Mouse (Mus musculus) CH12.LX (cell line): ENCODE results near the gene Ctnna2. TPM values are rescaled to one million over a fixed set of nuclear protein-coding genes. Genes with fewer than 3 reads are reported as not detected.

Source experiments
- DNase-seq: peaks from one replicate; pipeline ENCODE4 v3.0.0-alpha.2; 2013; ENCODE audit errors: extremely low read depth
- H3K27ac ChIP-seq: 2 replicates; pipeline ENCODE4 v1.5.1; 2012; ENCODE audit warnings: low read depth, mild to moderate bottlenecking, control low read depth, moderate library complexity; ENCODE audit not compliant: insufficient read depth
- H3K27me3 ChIP-seq: replicated peaks from 2 replicates; pipeline ENCODE3; 2012; ENCODE audit warnings: inconsistent platforms
- H3K36me3 ChIP-seq, 2 experiments: replicated peaks in 1 of 2; 2 replicates each; pipeline versions ENCODE3 to v1.6.1; 2012; ENCODE audit warnings: inconsistent platforms in 1 of 2, low read length in 1 of 2, mild to moderate bottlenecking in 1 of 2, mixed read lengths in 1 of 2, moderate library complexity in 1 of 2; ENCODE audit not compliant: control insufficient read depth in 1 of 2, insufficient read depth in 1 of 2
- H3K4me1 ChIP-seq, 2 experiments: 2 replicates each; pipeline ENCODE4 v1.6.1; 2012; ENCODE audit warnings: inconsistent platforms in 1 of 2, moderate library complexity in 1 of 2; ENCODE audit not compliant: insufficient read depth in 2 of 2, control insufficient read depth in 1 of 2
- H3K4me2 ChIP-seq: 2 replicates; pipeline ENCODE4 v1.6.1; 2012; ENCODE audit warnings: low read depth, mild to moderate bottlenecking, control low read depth; ENCODE audit not compliant: poor library complexity, insufficient read depth, severe bottlenecking
- H3K4me3 ChIP-seq, 3 experiments: fragments of 150-350 bp in 1 of 3; sonication (generic) in 1 of 3; replicated peaks in 1 of 3; 2 replicates each; pipeline versions ENCODE3 to v1.5.1; 2011 to 2012; ENCODE audit warnings: low read depth in 2 of 3, low read length in 2 of 3, mild to moderate bottlenecking in 2 of 3, moderate library complexity in 2 of 3, control low read depth in 1 of 3, improper control_type of control experiment in 1 of 3, inconsistent platforms in 1 of 3, mixed read lengths in 1 of 3; ENCODE audit not compliant: poor library complexity in 1 of 3
- H3K79me2 ChIP-seq: replicated peaks from 2 replicates; pipeline ENCODE4 v1.6.1; 2012; ENCODE audit warnings: mild to moderate bottlenecking, moderate library complexity; ENCODE audit not compliant: control insufficient read depth, poor library complexity, insufficient read depth, severe bottlenecking; ENCODE audit errors: extremely low read depth
- H3K9ac ChIP-seq: 2 replicates; pipeline ENCODE4 v1.6.1; 2012; ENCODE audit warnings: low read depth, mild to moderate bottlenecking, control low read depth, moderate library complexity; ENCODE audit not compliant: insufficient read depth
- H3K9me3 ChIP-seq: replicated peaks from 2 replicates; pipeline ENCODE3; 2012; ENCODE audit warnings: low read length, inconsistent platforms, mixed read lengths
- CHD1 ChIP-seq: IDR thresholded peaks from 2 replicates; pipeline ENCODE4 v1.6.1; 2012; ENCODE audit warnings: low read depth, low read length, improper control_type of control experiment, inconsistent platforms
- CHD2 ChIP-seq: IDR thresholded peaks from 2 replicates; pipeline ENCODE4 v1.6.1; 2011; ENCODE audit warnings: low read length, improper control_type of control experiment
- CTCF ChIP-seq, 2 experiments: IDR thresholded peaks in 1 of 2; conservative IDR thresholded peaks in 1 of 2; 2 replicates each; pipeline ENCODE4 v1.5.1; 2011 to 2012; ENCODE audit warnings: low read depth in 2 of 2, low read length in 2 of 2, improper control_type of control experiment in 1 of 2, inconsistent platforms in 1 of 2, mild to moderate bottlenecking in 1 of 2, moderate library complexity in 1 of 2
- GABPA ChIP-seq: IDR thresholded peaks from 2 replicates; pipeline ENCODE4 v1.6.1; 2012; ENCODE audit warnings: low read depth, low read length, improper control_type of control experiment, inconsistent platforms; ENCODE audit not compliant: insufficient replicate concordance
- HCFC1 ChIP-seq: IDR thresholded peaks from 2 replicates; pipeline ENCODE4 v1.6.1; 2012; ENCODE audit warnings: low read depth, mild to moderate bottlenecking, inconsistent platforms, low read length, improper control_type of control experiment
- JUN ChIP-seq: IDR thresholded peaks from 2 replicates; pipeline ENCODE4 v1.6.1; 2011; ENCODE audit warnings: low read depth, mild to moderate bottlenecking, low read length, improper control_type of control experiment, moderate library complexity; ENCODE audit not compliant: insufficient read depth
- JUND ChIP-seq: conservative IDR thresholded peaks from 2 replicates; pipeline ENCODE4 v1.6.1; 2011; ENCODE audit warnings: low read depth, low read length, improper control_type of control experiment
- MAX ChIP-seq: IDR thresholded peaks from 2 replicates; pipeline ENCODE4 v1.6.1; 2011; ENCODE audit warnings: low read length, improper control_type of control experiment
- MEF2A ChIP-seq: IDR thresholded peaks from 2 replicates; pipeline ENCODE4 v1.6.1; 2014; ENCODE audit warnings: low read depth, mild to moderate bottlenecking, inconsistent platforms, low read length, improper control_type of control experiment, borderline replicate concordance
- MYC ChIP-seq: IDR thresholded peaks from 2 replicates; pipeline ENCODE4 v1.6.1; 2011; ENCODE audit warnings: low read depth, mild to moderate bottlenecking, improper control_type of control experiment, low read length
- NELFE ChIP-seq: IDR thresholded peaks from 2 replicates; pipeline ENCODE4 v1.6.1; 2011; ENCODE audit warnings: low read depth, low read length, improper control_type of control experiment
- NRF1 ChIP-seq: IDR thresholded peaks from 2 replicates; pipeline ENCODE4 v1.6.1; 2014; ENCODE audit warnings: low read depth, mild to moderate bottlenecking, inconsistent platforms, low read length, improper control_type of control experiment, moderate library complexity
- PAX5 ChIP-seq: IDR thresholded peaks from 2 replicates; pipeline ENCODE4 v1.6.1; 2012; ENCODE audit warnings: low read length, inconsistent platforms, mixed read lengths
- RAD21 ChIP-seq: IDR thresholded peaks from 2 replicates; pipeline ENCODE4 v1.6.1; 2011; ENCODE audit warnings: low read depth, mild to moderate bottlenecking, low read length, improper control_type of control experiment, moderate library complexity
- RCOR1 ChIP-seq: conservative IDR thresholded peaks from 2 replicates; pipeline ENCODE4 v1.6.1; 2012; ENCODE audit warnings: low read depth, mild to moderate bottlenecking, inconsistent platforms, low read length, improper control_type of control experiment
- SMC3 ChIP-seq: IDR thresholded peaks from 2 replicates; pipeline ENCODE4 v1.6.1; 2011; ENCODE audit warnings: low read depth, low read length, improper control_type of control experiment
- TBP ChIP-seq: conservative IDR thresholded peaks from 2 replicates; pipeline ENCODE4 v1.6.1; 2011; ENCODE audit warnings: low read depth, low read length, improper control_type of control experiment
- TCF12 ChIP-seq: IDR thresholded peaks from 2 replicates; pipeline ENCODE4 v1.6.1; 2014; ENCODE audit warnings: low read depth, mild to moderate bottlenecking, inconsistent platforms, low read length, improper control_type of control experiment
- USF2 ChIP-seq: conservative IDR thresholded peaks from 2 replicates; pipeline ENCODE4 v1.6.1; 2011; ENCODE audit warnings: low read depth, low read length, improper control_type of control experiment
- ZMIZ1 ChIP-seq: IDR thresholded peaks from 2 replicates; pipeline ENCODE4 v1.6.1; 2012; ENCODE audit warnings: low read depth, mild to moderate bottlenecking, inconsistent platforms, low read length, improper control_type of control experiment
- ZNF384 ChIP-seq: IDR thresholded peaks from 2 replicates; pipeline ENCODE4 v1.6.1; 2012; ENCODE audit warnings: low read depth, low read length, improper control_type of control experiment, inconsistent platforms
- dilution Hi-C: fragments of 300-500 bp; cut with MboI; formaldehyde crosslinking; loops from 2 replicates; pipeline ENCODE4 v1.14.3; 2020; ENCODE audit warnings: low sequenced_read_pairs; ENCODE audit not compliant: extremely low pct_unique_long_range_greater_than_20kb, extremely low pct_ligation_motif_present
- in situ Hi-C: fragments of 300-500 bp; cut with MboI; formaldehyde crosslinking; loops from 3 replicates; pipeline ENCODE4 v1.14.3; 2019; ENCODE audit warnings: low sequenced_read_pairs, low pct_ligation_motif_present, low pct_unique_long_range_greater_than_20kb, mixed read lengths
- polyA plus RNA-seq: library from polyadenylated mRNA; unstranded; fragments of >175 nt; gene quantifications from 2 replicates; pipeline ENCODE4 v1.2.1, GENCODE M21; 2012; ENCODE audit warnings: low read depth; ENCODE audit not compliant: insufficient read length
- total RNA-seq, 2 experiments: library from RNA; depleted of rRNA; stranded (reverse); fragments of 300-350 nt in 1 of 2; fragments of >200 nt in 1 of 2; gene quantifications; 2 replicates each; pipeline ENCODE4 v1.2.3; 2012 to 2014

Ctnna2 gene
- total and polyA plus RNA-seq, 3 experiments: not detected

GRCm38 (mm10) chr6:77324748-77325147 lies 654.8 kb downstream of the Ctnna2 start:
- no peak for DNase-seq
- dilution Hi-C loops: no loop called here
- H3K9ac ChIP-seq: no peak overlapping the region
- TF ChIP-seq TBP: no peak
- no peak for TF ChIP-seq RAD21
- TF ChIP-seq USF2: no peak
- no peak for TF ChIP-seq NELFE
- TF ChIP-seq MEF2A: no peak
- TF ChIP-seq TCF12: no peak
- no peak for TF ChIP-seq JUN
- no peak for TF ChIP-seq PAX5
- TF ChIP-seq ZNF384: no peak
- TF ChIP-seq MAX: no peak
- TF ChIP-seq SMC3: no peak
- no peak for TF ChIP-seq RCOR1
- no peak for TF ChIP-seq HCFC1
- no peak for TF ChIP-seq GABPA
- no peak for TF ChIP-seq CHD2
- TF ChIP-seq NRF1: no peak
- TF ChIP-seq CHD1: no peak
- TF ChIP-seq ZMIZ1: no peak
- TF ChIP-seq, all 38 proteins: peak for 0
- Histone ChIP-seq H3K79me2 (no peaks in the 10 kb centered on the region), H3K27ac (no peak overlapping the region), H3K4me3 (no peak overlapping the region), H3K4me1 (no peaks in the 10 kb centered on the region), H3K36me3 (no peaks in the 10 kb centered on the region), H3K4me2 (no peak overlapping the region), H3K9me3 (peaks cover 35% of the 10 kb centered on the region), H3K27me3 (no peaks in the 10 kb centered on the region)
- in situ Hi-C loops: no loop called here

GRCm38 (mm10) chr6:77324327-77324726 lies 655.2 kb downstream of the Ctnna2 start:
- dilution Hi-C loops (no loop called here), in situ Hi-C loops (no loop called here)
- no peak for DNase-seq
- Histone ChIP-seq H3K9me3 (peaks cover 36% of the 10 kb centered on the region), H3K27me3 (no peaks in the 10 kb centered on the region), H3K4me2 (no peak overlapping the region), H3K27ac (no peak overlapping the region), H3K79me2 (no peaks in the 10 kb centered on the region), H3K4me1 (no peaks in the 10 kb centered on the region), H3K9ac (no peak overlapping the region), H3K4me3 (no peak overlapping the region), H3K36me3 (no peaks in the 10 kb centered on the region)
- no peak for TF ChIP-seq MYC
- no peak for TF ChIP-seq USF2
- TF ChIP-seq JUND: no peak
- no peak for TF ChIP-seq CTCF (conservative IDR thresholded peaks at IDR 0.05 in 1 of 2, IDR thresholded peaks at IDR 0.05 in 1 of 2; ENCODE audit: low read depth in 2 of 2, low read length in 2 of 2)
- no peak for TF ChIP-seq SMC3
